Mouse (Mus musculus) left cerebral cortex, postnatal 14 days (tissue): ENCODE measurements around the gene Nfx1. TPM values are rescaled to one million over a fixed set of nuclear protein-coding genes. Genes with fewer than 3 reads are reported as not detected.

Experiments used
- DNase-seq, 2 experiments: peaks; one replicate each; pipeline ENCODE4 v3.0.0; 2021 to 2022; ENCODE audit warnings: low spot score in 2 of 2, mixed read lengths in 1 of 2
- intact Hi-C: fragments of 180-260 bp; cut with DNase I; formaldehyde crosslinking; loops from one replicate; pipeline ENCODE4 v1.15.1; 2025
- microRNA-seq, 2 experiments: library from miRNA; unstranded; fragments of <30 nt; microRNA quantifications; one replicate each; pipeline ENCODE4 v1.2.0; 2022
- total RNA-seq, 2 experiments: library from RNA; stranded (reverse); gene quantifications; 2 replicates each; pipeline ENCODE4 v1.2.3; 2021

The Nfx1 gene
- total RNA-seq, 2 experiments from 2014 or later, result 59.1 to 62.0 TPM

GRCm38 (mm10) chr4:41071500-41072429 lies 101.1 kb downstream of the Nfx1 start:
- no peak for DNase-seq
- intact Hi-C loops, result no loop called here

GRCm38 (mm10) chr4:41073008-41073817 lies 102.5 kb downstream of the Nfx1 start:
- intact Hi-C loops, result no loop called here
- DNase-seq, result no peak

GRCm38 (mm10) chr4:41074461-41074860 lies 103.8 kb downstream of the Nfx1 start:
- no peak for DNase-seq

More at GRCm38 (mm10) chr4:41074461-41074860, 103.8 kb downstream of the Nfx1 start:
- intact Hi-C loops, result no loop called here

Small RNA genes lying within 50 kb of the gene (microRNA-seq; reads per million reads assigned to microRNA genes)
- 1.0 to 1.8 reads per million in 2 experiments for gene Mir3094

Other genes with a start within 250 kb of the Nfx1 start
- gene Dnaja1, start 248.8 kb upstream of the Nfx1 start, total RNA-seq, result 100 to 1,000 TPM; 314 to 324 TPM
- 10 to 100 TPM; 41.8 to 43.5 TPM for gene Smu1, start 213.0 kb upstream of the Nfx1 start, total RNA-seq
- 1 to 10 TPM; 6.5 to 9.0 TPM for gene B4galt1, start 116.9 kb upstream of the Nfx1 start, total RNA-seq
- gene Spink4, start 50.9 kb upstream of the Nfx1 start, total RNA-seq, result not detected
- gene Bag1, start 22.6 kb upstream of the Nfx1 start, total RNA-seq, result 100 to 1,000 TPM; 160 to 164 TPM
- gene Chmp5, start 22.5 kb upstream of the Nfx1 start, total RNA-seq, result 10 to 100 TPM; 71.4 to 73.1 TPM
- gene Aqp7, start 77.2 kb downstream of the Nfx1 start, total RNA-seq, result not detected
- not detected for gene Aqp3, start 127.3 kb downstream of the Nfx1 start, total RNA-seq
- 10 to 100 TPM; 82.7 to 84.0 TPM for gene Nol6, start 153.5 kb downstream of the Nfx1 start, total RNA-seq
- 10 to 100 TPM; 87.8 to 89.0 TPM for gene Ube2r2, start 164.8 kb downstream of the Nfx1 start, total RNA-seq